Mouse (Mus musculus): ENCODE measurements around the gene 1700029I15Rik. TPM values are rescaled to one million over a fixed set of nuclear protein-coding genes. Genes with fewer than 3 reads are reported as not detected.

Gene 1700029I15Rik
- total and polyA plus RNA-seq, 3 experiments, result 0.67 to 3.4 (median 3.0) TPM

DNA sequence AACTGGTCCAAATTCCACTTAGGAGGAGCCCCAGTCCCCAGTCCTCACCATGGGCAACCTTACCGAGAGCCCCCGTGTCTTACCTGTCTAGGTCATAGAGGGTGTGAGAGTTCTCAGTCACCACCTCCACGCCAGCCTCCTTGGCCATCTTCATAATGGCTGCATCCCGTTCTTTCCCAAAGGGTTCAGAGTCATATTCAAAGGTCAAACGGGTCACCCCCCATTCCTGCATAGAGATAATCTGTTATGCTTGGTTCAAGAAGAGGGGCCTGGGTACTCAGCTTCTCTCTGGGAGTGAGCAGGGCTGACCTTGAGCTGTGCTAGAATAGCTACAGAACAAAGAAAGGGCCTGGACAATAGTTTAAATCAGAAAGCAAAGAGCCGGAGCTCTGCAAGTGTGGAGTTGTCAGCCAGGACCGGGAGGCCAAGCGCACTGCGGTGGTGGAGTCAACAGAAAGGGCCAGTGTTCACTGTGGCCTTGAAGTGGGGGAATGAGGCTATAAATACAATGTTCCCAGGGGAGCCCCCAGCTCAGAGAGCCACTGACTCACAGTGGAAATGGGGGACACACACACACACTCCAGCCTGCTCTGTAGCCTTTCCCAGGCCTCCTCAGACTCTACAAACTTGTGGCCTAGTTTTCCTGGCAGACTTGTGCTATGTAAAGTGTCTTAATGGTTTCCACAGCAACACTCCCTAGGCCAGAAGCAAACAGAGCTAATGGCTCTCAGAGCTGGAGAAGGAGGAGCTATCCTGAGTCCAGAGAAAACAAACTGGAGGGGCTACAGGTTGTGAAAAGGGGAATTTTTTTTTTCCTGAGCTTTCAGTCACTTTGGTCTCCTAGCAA is 42.3 kb downstream of the 1700029I15Rik start:
- in situ Hi-C loops (cut with MboI; ENCODE audit: low pct_ligation_motif_present, low pct_unique_long_range_greater_than_20kb, low sequenced_read_pairs) (no loop called here), dilution Hi-C loops (cut with MboI; ENCODE audit: extremely low pct_ligation_motif_present, extremely low pct_unique_long_range_greater_than_20kb, low sequenced_read_pairs) (no loop called here)
- H3K4me2 ChIP-seq (ENCODE audit: insufficient read depth, low read depth, poor library complexity, severe bottlenecking), result no peak overlapping the region
- peaks cover 74 to 98% of the 10 kb centered on the region in 2 experiments for H3K36me3 ChIP-seq (replicated peaks in 1 of 2; ENCODE audit: control insufficient read depth in 1 of 2, insufficient read depth in 1 of 2, low read length in 1 of 2)
- H3K4me1 ChIP-seq (ENCODE audit: control insufficient read depth in 1 of 2, insufficient read depth in 2 of 2), result peaks cover 0 to 34% of the 10 kb centered on the region in 2 experiments; a peak in 2 of 4 replicates
- H3K27me3 ChIP-seq (replicated peaks), result no peaks in the 10 kb centered on the region
- H3K9ac ChIP-seq (ENCODE audit: insufficient read depth, low read depth), result no peak overlapping the region
- DNase-seq (ENCODE audit: extremely low read depth), result no peak
- H3K27ac ChIP-seq (ENCODE audit: insufficient read depth, low read depth), result no peak overlapping the region
- TF ChIP-seq CHD2 (IDR thresholded peaks at IDR 0.05; ENCODE audit: low read length) (no peak), PAX5 (IDR thresholded peaks at IDR 0.05; ENCODE audit: low read length) (no peak), MAFK (IDR thresholded peaks at IDR 0.05; ENCODE audit: insufficient replicate concordance, low read length) (no peak), ZNF384 (IDR thresholded peaks at IDR 0.05; ENCODE audit: low read depth, low read length) (no peak), JUN (IDR thresholded peaks at IDR 0.05; ENCODE audit: insufficient read depth, low read depth, low read length) (no peak), GABPA (IDR thresholded peaks at IDR 0.05; ENCODE audit: insufficient replicate concordance, low read depth, low read length) (no peak), ETS1 (conservative IDR thresholded peaks at IDR 0.05; ENCODE audit: low read depth, low read length) (no peak), KAT2A (IDR thresholded peaks at IDR 0.05; ENCODE audit: insufficient replicate concordance, low read length) (no peak), POLR2AphosphoS2 (IDR thresholded peaks at IDR 0.05; ENCODE audit: low read depth, low read length) (no peak), USF2 (conservative IDR thresholded peaks at IDR 0.05; ENCODE audit: low read depth, low read length) (no peak), SMC3 (IDR thresholded peaks at IDR 0.05; ENCODE audit: low read depth, low read length) (no peak), ZMIZ1 (IDR thresholded peaks at IDR 0.05; ENCODE audit: low read depth, low read length) (no peak), BHLHE40 (IDR thresholded peaks at IDR 0.05; ENCODE audit: low read depth, low read length) (no peak)
- H3K9me3 ChIP-seq (replicated peaks; ENCODE audit: low read length), result no peaks in the 10 kb centered on the region
- no peak overlapping the region for H3K4me3 ChIP-seq (replicated peaks in 1 of 3; ENCODE audit: low read depth in 2 of 3, low read length in 2 of 3, poor library complexity in 1 of 3)
- H3K79me2 ChIP-seq (replicated peaks; ENCODE audit: control insufficient read depth, extremely low read depth, insufficient read depth, poor library complexity, severe bottlenecking), result peaks cover 23% of the 10 kb centered on the region

DNA sequence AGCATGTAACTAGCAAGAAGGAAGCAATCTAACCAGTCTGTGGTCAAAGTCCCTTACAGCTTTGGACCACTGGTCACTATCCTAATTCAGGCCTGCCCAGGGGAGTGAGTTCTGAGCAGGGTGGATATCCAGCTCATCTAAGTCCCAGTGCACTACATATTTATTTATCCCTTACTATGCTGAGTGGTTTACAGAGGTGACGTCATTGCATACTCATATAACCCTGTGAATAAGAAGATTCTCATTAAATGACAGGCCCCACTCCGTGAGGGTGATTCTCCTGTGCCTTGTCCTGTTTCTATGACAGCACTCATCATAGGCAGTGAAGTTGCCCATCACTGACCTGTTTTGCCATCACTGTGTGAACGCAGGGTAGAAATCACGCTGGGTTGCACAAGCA is 43.0 kb downstream of the 1700029I15Rik start:
- Histone ChIP-seq H3K4me1 (ENCODE audit: control insufficient read depth in 1 of 2, insufficient read depth in 2 of 2) (peaks cover 0 to 35% of the 10 kb centered on the region in 2 experiments; a peak in 2 of 4 replicates), H3K9ac (ENCODE audit: insufficient read depth, low read depth) (no peak overlapping the region), H3K36me3 (replicated peaks in 1 of 2; ENCODE audit: control insufficient read depth in 1 of 2, insufficient read depth in 1 of 2, low read length in 1 of 2) (peaks cover 72 to 98% of the 10 kb centered on the region in 2 experiments), H3K9me3 (replicated peaks; ENCODE audit: low read length) (no peaks in the 10 kb centered on the region), H3K27me3 (replicated peaks) (no peaks in the 10 kb centered on the region), H3K4me2 (ENCODE audit: insufficient read depth, low read depth, poor library complexity, severe bottlenecking) (no peak overlapping the region), H3K27ac (ENCODE audit: insufficient read depth, low read depth) (no peak overlapping the region), H3K79me2 (replicated peaks; ENCODE audit: control insufficient read depth, extremely low read depth, insufficient read depth, poor library complexity, severe bottlenecking) (peaks cover 28% of the 10 kb centered on the region), H3K4me3 (replicated peaks in 1 of 3; ENCODE audit: low read depth in 2 of 3, low read length in 2 of 3, poor library complexity in 1 of 3) (no peak overlapping the region)
- no peak for DNase-seq (ENCODE audit: extremely low read depth)
- dilution Hi-C loops (cut with MboI; ENCODE audit: extremely low pct_ligation_motif_present, extremely low pct_unique_long_range_greater_than_20kb, low sequenced_read_pairs), result no loop called here
- in situ Hi-C loops (cut with MboI; ENCODE audit: low pct_ligation_motif_present, low pct_unique_long_range_greater_than_20kb, low sequenced_read_pairs), result no loop called here
- TF ChIP-seq PAX5 (IDR thresholded peaks at IDR 0.05; ENCODE audit: low read length), result no peak
- no peak for TF ChIP-seq SIN3A (IDR thresholded peaks at IDR 0.05; ENCODE audit: low read length)
- TF ChIP-seq TBP (conservative IDR thresholded peaks at IDR 0.05; ENCODE audit: low read depth, low read length), result no peak
- TF ChIP-seq UBTF (IDR thresholded peaks at IDR 0.05; ENCODE audit: low read depth, low read length), result no peak
- TF ChIP-seq RAD21 (IDR thresholded peaks at IDR 0.05; ENCODE audit: low read depth, low read length), result no peak
